Mouse (Mus musculus): ENCODE data around the gene Arhgap11a. TPM values are rescaled to one million over a fixed set of nuclear protein-coding genes. Genes with fewer than 3 reads are reported as not detected.
A peak's percentile ranks its signal among the peaks of the same experiment; 100 is the strongest.

Arhgap11a gene
- polyA plus RNA-seq, 1 experiment from 2014 or later = 18.1 TPM

GRCm38 (mm10) chr2:113845081-113845480 is 3.4 kb downstream of the Arhgap11a start:
- Histone ChIP-seq H3K9ac (ENCODE audit: low read depth, low read length) (no peak overlapping the region), H3K4me3 (ENCODE audit: low read length) (no peak overlapping the region), H3K4me2 (ENCODE audit: low read depth, low read length) (no peak overlapping the region), H3K9me3 (ENCODE audit: control insufficient read depth, low read length) (no peaks in the 10 kb centered on the region), H3K36me3 (ENCODE audit: control insufficient read depth, insufficient read depth, low read length) (no peaks in the 10 kb centered on the region), H3K27ac (ENCODE audit: low read length) (no peak overlapping the region), H3K27me3 (replicated peaks; ENCODE audit: control insufficient read depth, insufficient read depth, low read length) (no peaks in the 10 kb centered on the region), H3K4me1 (ENCODE audit: control insufficient read depth, insufficient read depth, low read length) (peaks cover 18% of the 10 kb centered on the region)
- 55% methylated on average over 4 of the region's 4 CpGs for WGBS
- ATAC-seq = no peak

DNA sequence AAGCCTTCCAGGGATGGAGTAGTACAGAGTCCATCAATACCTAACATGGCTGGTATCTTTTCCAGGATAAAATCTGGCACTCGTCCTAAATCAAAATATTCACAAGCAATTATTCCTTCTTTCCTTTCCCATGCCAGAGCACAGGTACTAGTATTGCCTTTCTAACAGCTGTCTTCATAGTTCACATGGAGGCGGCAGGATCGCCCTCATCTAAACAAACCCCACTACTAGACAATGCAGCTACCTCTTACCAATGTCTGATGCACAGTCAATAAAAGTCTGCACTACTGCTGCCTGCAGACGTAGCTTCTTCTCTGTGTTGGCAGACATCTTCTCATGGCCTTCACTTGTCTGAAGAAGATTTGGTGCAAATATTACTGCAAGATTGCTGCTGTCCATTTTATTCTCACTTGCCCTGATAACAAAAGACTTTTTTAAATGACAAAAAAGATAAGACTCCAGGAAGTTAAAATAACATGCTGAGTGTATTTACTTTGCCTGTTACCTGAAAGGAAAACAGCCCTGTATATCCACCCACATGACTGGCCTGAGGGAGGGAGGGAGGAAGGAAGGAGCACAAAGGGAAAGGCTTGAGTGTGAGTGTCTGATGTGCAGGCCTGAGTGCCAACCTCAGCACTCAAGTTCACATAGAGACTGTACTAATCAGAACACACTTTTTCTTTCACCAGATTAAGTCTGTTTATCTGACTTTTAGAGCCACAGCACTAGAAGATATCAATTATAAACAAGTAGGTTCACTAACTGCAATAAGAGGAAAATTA is 6.6 kb downstream of the Arhgap11a start:
- Histone ChIP-seq H3K9me3 (ENCODE audit: control insufficient read depth, low read length) (no peaks in the 10 kb centered on the region), H3K27ac (ENCODE audit: low read length) (peak overlapping the region; percentile 57; the same call in 1 of the 2 replicates), H3K36me3 (ENCODE audit: control insufficient read depth, insufficient read depth, low read length) (no peaks in the 10 kb centered on the region), H3K4me2 (ENCODE audit: low read depth, low read length) (no peak overlapping the region), H3K9ac (ENCODE audit: low read depth, low read length) (no peak overlapping the region), H3K4me3 (ENCODE audit: low read length) (no peak overlapping the region), H3K27me3 (replicated peaks; ENCODE audit: control insufficient read depth, insufficient read depth, low read length) (no peaks in the 10 kb centered on the region), H3K4me1 (ENCODE audit: control insufficient read depth, insufficient read depth, low read length) (peaks cover 10% of the 10 kb centered on the region)
- no peak for ATAC-seq
- WGBS = 76% methylated on average over 4 of the region's 4 CpGs

GRCm38 (mm10) chr2:113839488-113839887 is 9.0 kb downstream of the Arhgap11a start:
- Histone ChIP-seq H3K27me3 (replicated peaks; ENCODE audit: control insufficient read depth, insufficient read depth, low read length) (no peaks in the 10 kb centered on the region), H3K27ac (ENCODE audit: low read length) (peak overlapping the region; percentile 81), H3K9me3 (ENCODE audit: control insufficient read depth, low read length) (no peaks in the 10 kb centered on the region), H3K4me1 (ENCODE audit: control insufficient read depth, insufficient read depth, low read length) (no peaks in the 10 kb centered on the region), H3K9ac (ENCODE audit: low read depth, low read length) (no peak overlapping the region), H3K36me3 (ENCODE audit: control insufficient read depth, insufficient read depth, low read length) (0 out of 2 replicates have a peak, but pooled peaks cover 4% of the 10 kb centered on the region), H3K4me2 (ENCODE audit: low read depth, low read length) (no peak overlapping the region), H3K4me3 (ENCODE audit: low read length) (no peak overlapping the region)
- peak; percentile 93 for ATAC-seq
- WGBS = 60% methylated on average over 4 of the region's 4 CpGs

DNA sequence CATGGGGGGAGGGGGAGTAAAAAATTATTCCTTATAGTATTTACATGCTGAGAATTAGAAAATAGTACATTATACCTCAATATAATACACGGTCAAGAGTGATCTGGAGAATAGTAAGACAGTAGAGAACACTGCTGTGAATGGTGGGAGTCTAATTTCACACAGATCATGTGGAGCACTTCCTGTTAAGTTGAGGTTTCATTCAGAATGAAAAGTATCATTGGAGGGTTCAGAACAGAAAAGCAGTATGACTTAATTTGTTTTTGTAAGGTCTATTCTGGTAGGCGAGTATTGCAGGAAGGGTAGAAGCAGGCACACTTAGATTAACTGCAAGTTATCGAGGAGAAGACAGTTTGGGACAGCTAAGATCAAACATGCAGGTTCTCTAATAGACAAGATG is 13.2 kb downstream of the Arhgap11a start:
- WGBS = 93% methylated on average over 3 of the region's 3 CpGs
- H3K9ac ChIP-seq (ENCODE audit: low read depth, low read length) = no peak overlapping the region
- ATAC-seq = no peak
- peaks cover 18% of the 10 kb centered on the region for H3K36me3 ChIP-seq (ENCODE audit: control insufficient read depth, insufficient read depth, low read length)
- H3K4me2 ChIP-seq (ENCODE audit: low read depth, low read length) = no peak overlapping the region
- no peaks in the 10 kb centered on the region for H3K27me3 ChIP-seq (replicated peaks; ENCODE audit: control insufficient read depth, insufficient read depth, low read length)
- H3K4me1 ChIP-seq (ENCODE audit: control insufficient read depth, insufficient read depth, low read length) = no peaks in the 10 kb centered on the region
- H3K9me3 ChIP-seq (ENCODE audit: control insufficient read depth, low read length) = no peaks in the 10 kb centered on the region
- H3K27ac ChIP-seq (ENCODE audit: low read length) = no peak overlapping the region
- H3K4me3 ChIP-seq (ENCODE audit: low read length) = no peak overlapping the region

DNA sequence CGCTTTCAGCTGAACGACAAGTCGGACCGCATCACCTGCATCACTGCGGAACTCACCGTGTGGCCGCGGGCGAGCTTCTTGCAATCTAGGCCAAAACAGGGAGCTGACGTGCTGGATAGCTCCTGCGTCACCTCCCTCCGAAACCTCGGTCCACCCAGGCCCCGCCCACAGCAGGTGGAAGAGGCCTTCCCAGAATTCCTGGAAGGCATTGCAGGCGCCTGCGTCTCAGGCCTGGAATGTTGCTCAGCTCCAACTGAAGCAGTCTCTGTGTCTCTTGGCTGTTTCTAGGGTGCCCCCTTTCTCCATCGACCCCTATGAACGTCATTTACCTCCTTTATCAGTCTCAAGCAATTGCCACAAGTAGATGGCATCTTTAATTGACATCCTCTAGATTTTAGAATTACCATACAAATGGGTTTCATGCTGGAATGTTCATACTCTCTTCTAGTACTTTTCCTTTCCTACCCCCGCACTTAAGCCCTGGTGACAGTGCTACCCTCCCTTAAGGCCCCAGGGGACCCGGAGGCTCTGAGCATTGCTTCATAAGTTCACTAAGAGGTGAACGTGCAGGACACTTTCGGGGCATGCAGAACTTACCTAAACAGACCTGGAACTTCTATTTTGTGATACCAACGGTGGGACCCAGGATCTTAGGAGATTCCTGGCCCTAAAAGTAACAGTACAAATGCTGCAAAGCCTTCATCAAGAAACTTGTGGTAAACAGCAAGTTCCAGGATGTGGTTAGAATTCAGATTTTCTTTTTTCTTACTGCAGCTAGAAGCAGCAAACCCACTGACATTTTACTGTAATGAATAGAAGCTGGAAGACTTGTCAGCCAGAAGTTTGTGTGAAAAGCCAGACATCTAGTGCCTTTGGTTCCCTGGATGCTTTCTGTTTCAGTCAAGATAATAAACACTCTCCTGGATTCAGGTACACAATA is 19.2 kb downstream of the Arhgap11a start, which contains the start of gene Scg5:
Gene Scg5, minus strand, starts transcription at position 179 of the 940 bp plus-strand sequence.
- peak within 1 kb of the TSS; percentile 33 for H3K4me3 ChIP-seq (ENCODE audit: low read length)
- H3K27ac ChIP-seq (ENCODE audit: low read length) = no peak within 1 kb of the TSS
- peaks cover 4% of the 10 kb centered on the region for H3K4me1 ChIP-seq (ENCODE audit: control insufficient read depth, insufficient read depth, low read length)
- peak; percentile 89 for ATAC-seq
- H3K4me2 ChIP-seq (ENCODE audit: low read depth, low read length) = peak within 1 kb of the TSS; percentile 49
- H3K9ac ChIP-seq (ENCODE audit: low read depth, low read length) = peak within 1 kb of the TSS; percentile 13; the same call in 1 of the 2 replicates
- peaks cover 13% of the 10 kb centered on the region for H3K36me3 ChIP-seq (ENCODE audit: control insufficient read depth, insufficient read depth, low read length)
- no peaks in the 10 kb centered on the region for H3K9me3 ChIP-seq (ENCODE audit: control insufficient read depth, low read length)
- WGBS = 10% methylated on average over 23 of the region's 23 CpGs
- H3K27me3 ChIP-seq (replicated peaks; ENCODE audit: control insufficient read depth, insufficient read depth, low read length) = no peaks in the 10 kb centered on the region

GRCm38 (mm10) chr2:113828086-113828942 is 20.1 kb downstream of the Arhgap11a start:
- ATAC-seq = no peak
- Histone ChIP-seq H3K4me2 (ENCODE audit: low read depth, low read length) (peak overlapping the region; percentile 49), H3K9ac (ENCODE audit: low read depth, low read length) (peak overlapping the region; percentile 13; the same call in 1 of the 2 replicates)

DNA sequence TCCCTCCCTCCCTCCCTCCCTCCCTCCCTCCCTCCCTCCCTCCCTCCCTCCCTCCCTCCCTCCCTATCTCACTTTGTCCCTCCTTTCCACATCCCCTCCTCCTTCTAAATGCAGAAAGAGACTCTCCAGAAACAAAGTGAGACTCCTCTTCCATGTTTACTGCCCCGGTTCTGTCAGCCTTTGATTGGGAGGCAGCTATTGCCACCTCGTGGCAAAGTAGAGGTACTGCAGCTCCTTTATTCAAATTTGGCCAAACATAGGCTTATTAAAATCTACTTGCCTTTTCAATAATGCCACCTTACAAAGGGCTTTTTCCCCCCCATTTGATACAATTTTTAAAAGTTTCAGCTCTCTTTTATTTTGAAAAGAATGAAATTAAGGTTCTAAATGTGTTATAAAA is 24.6 kb downstream of the Arhgap11a start:
- Histone ChIP-seq H3K4me2 (ENCODE audit: low read depth, low read length) (no peak overlapping the region), H3K4me1 (ENCODE audit: control insufficient read depth, insufficient read depth, low read length) (peaks cover 8% of the 10 kb centered on the region), H3K9ac (ENCODE audit: low read depth, low read length) (no peak overlapping the region), H3K36me3 (ENCODE audit: control insufficient read depth, insufficient read depth, low read length) (no peaks in the 10 kb centered on the region), H3K9me3 (ENCODE audit: control insufficient read depth, low read length) (no peaks in the 10 kb centered on the region), H3K27me3 (replicated peaks; ENCODE audit: control insufficient read depth, insufficient read depth, low read length) (no peaks in the 10 kb centered on the region), H3K27ac (ENCODE audit: low read length) (no peak overlapping the region), H3K4me3 (ENCODE audit: low read length) (no peak overlapping the region)
- 0% methylated on average over 2 of the region's 2 CpGs for WGBS
- no peak for ATAC-seq

More at GRCm38 (mm10) chr2:113828086-113828942, 20.1 kb downstream of the Arhgap11a start:
- Histone ChIP-seq H3K36me3 (ENCODE audit: control insufficient read depth, insufficient read depth, low read length) (peaks cover 6% of the 10 kb centered on the region), H3K4me3 (ENCODE audit: low read length) (peak overlapping the region; percentile 33), H3K27me3 (replicated peaks; ENCODE audit: control insufficient read depth, insufficient read depth, low read length) (no peaks in the 10 kb centered on the region), H3K4me1 (ENCODE audit: control insufficient read depth, insufficient read depth, low read length) (peaks cover 4% of the 10 kb centered on the region), H3K9me3 (ENCODE audit: control insufficient read depth, low read length) (no peaks in the 10 kb centered on the region), H3K27ac (ENCODE audit: low read length) (no peak overlapping the region)
- WGBS = 26% methylated on average over 17 of the region's 17 CpGs

DNA sequence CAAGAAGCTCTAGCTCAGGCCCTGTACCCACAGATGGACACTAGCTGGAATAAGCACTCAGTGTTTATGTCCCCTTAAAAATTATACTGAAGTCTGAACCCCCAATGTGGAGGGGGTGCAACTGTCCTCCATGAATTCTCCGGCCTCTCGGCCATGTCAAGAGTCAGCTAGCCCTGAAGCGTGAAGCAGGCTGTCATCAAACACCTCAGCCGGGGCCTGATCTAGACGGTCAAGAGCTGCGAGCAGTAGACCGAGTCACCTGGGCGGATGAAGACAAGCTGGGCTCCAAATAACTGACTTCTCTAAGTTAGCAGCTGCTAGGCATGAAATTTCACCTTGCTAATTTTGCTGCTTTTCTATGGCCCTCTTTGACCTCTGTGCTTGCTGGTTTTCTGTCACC is 26.1 kb downstream of the Arhgap11a start:
- Histone ChIP-seq H3K27ac (ENCODE audit: low read length) (no peak overlapping the region), H3K9ac (ENCODE audit: low read depth, low read length) (no peak overlapping the region), H3K27me3 (replicated peaks; ENCODE audit: control insufficient read depth, insufficient read depth, low read length) (no peaks in the 10 kb centered on the region), H3K4me3 (ENCODE audit: low read length) (no peak overlapping the region), H3K36me3 (ENCODE audit: control insufficient read depth, insufficient read depth, low read length) (no peaks in the 10 kb centered on the region), H3K4me2 (ENCODE audit: low read depth, low read length) (no peak overlapping the region), H3K4me1 (ENCODE audit: control insufficient read depth, insufficient read depth, low read length) (peaks cover 5% of the 10 kb centered on the region), H3K9me3 (ENCODE audit: control insufficient read depth, low read length) (no peaks in the 10 kb centered on the region)
- WGBS = 95% methylated on average over 8 of the region's 8 CpGs
- no peak for ATAC-seq
